Mouse (Mus musculus): ENCODE data around the gene Tmem151a. TPM values are rescaled to one million over a fixed set of nuclear protein-coding genes. Genes with fewer than 3 reads are reported as not detected.
A peak's percentile ranks its signal among the peaks of the same experiment; 100 is the strongest.

Gene Tmem151a
- polyA plus RNA-seq, 1 experiment from 2014 or later = 4.4 TPM

GRCm38 (mm10) chr19:5057876-5058775, 27.2 kb downstream of the Tmem151a start:
- peak overlapping the region; percentile 28; the same call in 1 of the 2 replicates for H3K9ac ChIP-seq
- peaks cover 40% of the 10 kb centered on the region for H3K4me1 ChIP-seq (ENCODE audit: insufficient read depth)
- no peak for ATAC-seq (ENCODE audit: insufficient read depth)
- DNase-seq = peak; percentile 72
- H3K27ac ChIP-seq (ENCODE audit: low read depth) = peak overlapping the region; percentile 90; the same call in 1 of the 2 replicates
- no peak overlapping the region for H3K4me3 ChIP-seq (ENCODE audit: low read depth, low read length)
- 16% methylated on average over 16 of the region's 16 CpGs for WGBS
- peak overlapping the region; percentile 4; the same call in 1 of the 2 replicates for H3K4me2 ChIP-seq
- H3K9me3 ChIP-seq (ENCODE audit: low read depth, low read length) = no peaks in the 10 kb centered on the region
- H3K36me3 ChIP-seq (ENCODE audit: insufficient read depth) = no peaks in the 10 kb centered on the region
- TF ChIP-seq CTCF (IDR thresholded peaks at IDR 0.05; ENCODE audit: low read depth) = no peak
- H3K27me3 ChIP-seq (ENCODE audit: insufficient read depth, low read length) = peaks cover under 1% of the 10 kb centered on the region; the same call in 1 of the 2 replicates

GRCm38 (mm10) chr19:5056251-5056650, 29.1 kb downstream of the Tmem151a start:
- Histone ChIP-seq H3K27me3 (ENCODE audit: insufficient read depth, low read length) (peaks cover 18% of the 10 kb centered on the region), H3K27ac (ENCODE audit: low read depth) (no peak overlapping the region), H3K4me3 (ENCODE audit: low read depth, low read length) (no peak overlapping the region), H3K36me3 (ENCODE audit: insufficient read depth) (0 out of 2 replicates have a peak, but pooled peaks cover 3% of the 10 kb centered on the region), H3K4me1 (ENCODE audit: insufficient read depth) (peaks cover 37% of the 10 kb centered on the region), H3K9me3 (ENCODE audit: low read depth, low read length) (no peaks in the 10 kb centered on the region), H3K4me2 (0 out of 2 replicates have a peak overlapping the region, but pooled peaks have one; percentile 16), H3K9ac (no peak overlapping the region)
- ATAC-seq (ENCODE audit: insufficient read depth) (peak; percentile 4; the same call in 1 of the 2 replicates), DNase-seq (peak; percentile 90)
- peak; percentile 85 for TF ChIP-seq CTCF (IDR thresholded peaks at IDR 0.05; ENCODE audit: low read depth)
- 8% methylated on average over 6 of the region's 6 CpGs for WGBS

GRCm38 (mm10) chr19:5053909-5054308, 31.4 kb downstream of the Tmem151a start:
- Histone ChIP-seq H3K9ac (no peak overlapping the region), H3K36me3 (ENCODE audit: insufficient read depth) (peaks cover 8% of the 10 kb centered on the region; the same call in 1 of the 2 replicates), H3K27ac (ENCODE audit: low read depth) (no peak overlapping the region), H3K4me1 (ENCODE audit: insufficient read depth) (peaks cover 17% of the 10 kb centered on the region), H3K4me3 (ENCODE audit: low read depth, low read length) (no peak overlapping the region), H3K27me3 (ENCODE audit: insufficient read depth, low read length) (peaks cover 19% of the 10 kb centered on the region), H3K4me2 (no peak overlapping the region), H3K9me3 (ENCODE audit: low read depth, low read length) (no peaks in the 10 kb centered on the region)
- TF ChIP-seq CTCF (IDR thresholded peaks at IDR 0.05; ENCODE audit: low read depth) = peak; percentile 87
- WGBS = 13% methylated on average over 9 of the region's 9 CpGs
- DNase-seq (peak; percentile 65), ATAC-seq (ENCODE audit: insufficient read depth) (no peak)

GRCm38 (mm10) chr19:5052853-5053252, 32.5 kb downstream of the Tmem151a start:
- Histone ChIP-seq H3K4me1 (ENCODE audit: insufficient read depth) (peaks cover 8% of the 10 kb centered on the region; the same call in 1 of the 2 replicates), H3K9ac (no peak overlapping the region), H3K4me3 (ENCODE audit: low read depth, low read length) (0 out of 2 replicates have a peak overlapping the region, but pooled peaks have one; percentile 4), H3K4me2 (no peak overlapping the region), H3K27me3 (ENCODE audit: insufficient read depth, low read length) (peaks cover 19% of the 10 kb centered on the region), H3K9me3 (ENCODE audit: low read depth, low read length) (no peaks in the 10 kb centered on the region), H3K27ac (ENCODE audit: low read depth) (no peak overlapping the region), H3K36me3 (ENCODE audit: insufficient read depth) (peaks cover 17% of the 10 kb centered on the region)
- DNase-seq = no peak
- no peak for TF ChIP-seq CTCF (IDR thresholded peaks at IDR 0.05; ENCODE audit: low read depth)
- 55% methylated on average over 17 of the region's 17 CpGs for WGBS
- no peak for ATAC-seq (ENCODE audit: insufficient read depth)

- peak overlapping the region; percentile 4; the same call in 1 of the 2 replicates for H3K4me3 ChIP-seq (ENCODE audit: low read depth, low read length)
- TF ChIP-seq CTCF (IDR thresholded peaks at IDR 0.05; ENCODE audit: low read depth) = no peak
- 0 out of 2 replicates have a peak, but pooled peaks cover 5% of the 10 kb centered on the region for H3K4me1 ChIP-seq (ENCODE audit: insufficient read depth)
- H3K4me2 ChIP-seq = peak overlapping the region; percentile 56; the same call in 1 of the 2 replicates
- H3K27ac ChIP-seq (ENCODE audit: low read depth) = no peak overlapping the region
- H3K9me3 ChIP-seq (ENCODE audit: low read depth, low read length) = no peaks in the 10 kb centered on the region
- no peak for ATAC-seq (ENCODE audit: insufficient read depth)
- H3K36me3 ChIP-seq (ENCODE audit: insufficient read depth) = peaks cover 22% of the 10 kb centered on the region
- H3K27me3 ChIP-seq (ENCODE audit: insufficient read depth, low read length) = peaks cover 19% of the 10 kb centered on the region
- DNase-seq = no peak
- no peak overlapping the region for H3K9ac ChIP-seq
- 32% methylated on average over 25 of the region's 25 CpGs for WGBS
These were observed 33.0 kb downstream of the Tmem151a start for GRCm38 (mm10) chr19:5052166-5052822.

- Histone ChIP-seq H3K9ac (peak overlapping the region; percentile 9; the same call in 1 of the 2 replicates), H3K27ac (ENCODE audit: low read depth) (peak overlapping the region; percentile 46; the same call in 1 of the 2 replicates), H3K4me1 (ENCODE audit: insufficient read depth) (no peaks in the 10 kb centered on the region), H3K36me3 (ENCODE audit: insufficient read depth) (peaks cover 30% of the 10 kb centered on the region), H3K4me2 (peak overlapping the region; percentile 56), H3K9me3 (ENCODE audit: low read depth, low read length) (no peaks in the 10 kb centered on the region), H3K27me3 (ENCODE audit: insufficient read depth, low read length) (peaks cover 19% of the 10 kb centered on the region), H3K4me3 (ENCODE audit: low read depth, low read length) (peak overlapping the region; percentile 31)
- no peak for TF ChIP-seq CTCF (IDR thresholded peaks at IDR 0.05; ENCODE audit: low read depth)
- no peak for DNase-seq
- whole genome bisulfite sequencing = 63% methylated on average over 3 of the region's 3 CpGs
- no peak for ATAC-seq (ENCODE audit: insufficient read depth)
These were observed 33.8 kb downstream of the Tmem151a start for GRCm38 (mm10) chr19:5051515-5051914.
